Mouse (Mus musculus) thymus, postnatal 36 days (tissue): ENCODE measurements around the gene Fmc1.

Source experiments
- DNase-seq, 2 experiments: peaks; one replicate each; pipeline ENCODE4 v3.0.0; 2022; ENCODE audit warnings: mixed read lengths in 2 of 2

Fmc1 gene

DNA sequence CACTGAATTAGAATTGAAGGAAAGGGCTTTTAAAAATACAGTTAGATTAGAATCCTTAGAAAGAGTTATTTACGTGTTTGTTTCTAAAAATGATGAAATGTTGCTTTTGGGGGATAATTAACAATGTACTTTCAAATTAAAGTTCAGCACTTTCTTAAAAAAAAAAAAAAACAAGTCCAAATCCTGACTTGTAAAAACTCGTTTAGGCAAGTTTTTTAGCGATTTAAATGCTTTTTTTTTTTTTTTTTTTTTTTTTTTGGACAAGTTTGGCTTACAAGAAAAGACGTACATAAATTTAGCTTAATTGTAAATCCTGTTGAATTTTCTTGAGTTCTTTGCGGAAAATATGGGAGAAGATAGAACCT lies 19.3 kb downstream of the Fmc1 start:
- no peak for DNase-seq

GRCm38 (mm10) chr6:38576096-38576495 lies 42.8 kb downstream of the Fmc1 start:
- DNase-seq: no peak

DNA sequence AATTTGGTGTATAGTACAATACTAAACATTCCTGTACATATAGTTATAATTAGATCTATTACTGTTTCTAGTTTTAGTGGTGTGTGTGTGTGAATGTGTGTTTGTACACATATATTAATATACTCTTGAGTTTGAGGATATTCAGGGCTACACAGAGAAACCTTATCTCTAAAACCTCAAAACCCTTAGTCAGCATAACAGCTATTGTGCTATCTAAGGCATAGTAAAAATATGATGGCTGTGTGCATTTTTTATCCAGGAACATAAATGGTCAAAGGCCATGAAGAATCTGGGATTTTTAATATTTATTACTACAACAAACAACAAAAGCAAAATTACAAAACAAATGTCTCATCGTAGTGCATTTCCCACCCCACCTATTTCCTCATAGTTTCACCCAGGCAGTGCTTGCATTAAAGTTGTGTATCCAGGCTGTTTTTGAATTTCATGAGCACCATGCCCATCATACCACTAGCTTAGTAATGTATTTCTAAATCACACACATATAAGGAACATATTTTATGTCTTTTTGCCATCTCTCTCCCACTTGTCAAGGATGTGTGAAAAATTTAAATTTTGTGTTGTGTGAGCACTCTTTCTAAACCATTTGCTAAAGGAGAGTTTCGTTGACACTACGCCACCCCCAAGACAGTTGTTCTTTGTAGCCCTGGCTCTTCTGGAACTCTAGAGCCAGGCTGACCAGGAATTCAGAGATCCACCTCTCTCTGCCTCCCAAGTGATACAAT lies 47.0 kb downstream of the Fmc1 start:
- no peak for DNase-seq

GRCm38 (mm10) chr6:38581711-38582110 lies 48.4 kb downstream of the Fmc1 start:
- no peak for DNase-seq
